Mouse (Mus musculus) spleen, postnatal 14 days (tissue): ENCODE data around the gene Cep97.
A peak's percentile ranks its signal among the peaks of the same experiment; 100 is the strongest.
"Not testable (repeated sequence)": the region's sequence is repeated elsewhere in the genome, so short reads cannot be mapped to it uniquely, and the experiment has no call there.

Experiments
- DNase-seq, 2 experiments: peaks; one replicate each; pipeline ENCODE4 v3.0.0; 2021 to 2022; ENCODE audit warnings: low spot score in 2 of 2

Cep97 gene

GRCm38 (mm10) chr16:55890346-55891136 lies 44.1 kb downstream of the Cep97 start:
- no peak for DNase-seq

GRCm38 (mm10) chr16:55889451-55889850 lies 45.2 kb downstream of the Cep97 start:
- no peak for DNase-seq

- DNase-seq = no peak
Measured at GRCm38 (mm10) chr16:55888584-55888960, 46.1 kb downstream of the Cep97 start.

- DNase-seq = no peak
Measured at GRCm38 (mm10) chr16:55887814-55888583, 46.7 kb downstream of the Cep97 start.

GRCm38 (mm10) chr16:55884246-55884645 lies 50.4 kb downstream of the Cep97 start:
- DNase-seq = no peak

GRCm38 (mm10) chr16:55876025-55876424 lies 58.6 kb downstream of the Cep97 start:
- no peak for DNase-seq

GRCm38 (mm10) chr16:55863832-55864231 lies 70.8 kb downstream of the Cep97 start:
- no peak for DNase-seq

GRCm38 (mm10) chr16:55863149-55863815 lies 71.4 kb downstream of the Cep97 start:
- DNase-seq = peak; percentile 36 to 70

GRCm38 (mm10) chr16:55861104-55861503 lies 73.6 kb downstream of the Cep97 start:
- no peak for DNase-seq

- DNase-seq = not testable (repeated sequence)
Measured at GRCm38 (mm10) chr16:55859421-55859820, 75.2 kb downstream of the Cep97 start.

- peak; percentile 48 to 61 for DNase-seq
Measured at GRCm38 (mm10) chr16:55858465-55858864, 76.2 kb downstream of the Cep97 start.

- DNase-seq = peak; percentile 33 to 68
Measured at GRCm38 (mm10) chr16:55852943-55853727, 81.5 kb downstream of the Cep97 start.

- DNase-seq = no peak
Measured at GRCm38 (mm10) chr16:55852515-55852914, 82.1 kb downstream of the Cep97 start.

- no peak for DNase-seq
Measured at GRCm38 (mm10) chr16:55850485-55850884, 84.2 kb downstream of the Cep97 start.
